Mouse (Mus musculus) limb, embryonic 12.5 days (tissue): ENCODE results near the gene Slc44a1. TPM values are rescaled to one million over a fixed set of nuclear protein-coding genes. Genes with fewer than 3 reads are reported as not detected.

ENCODE experiments used
- ATAC-seq: fragments of 200-750 bp; cut with Nextera tagmentation; 2 replicates; pipeline ENCODE4 v1.8.0; 2017; ENCODE audit warnings: low read depth, moderate TSS enrichment; ENCODE audit not compliant: insufficient number of reproducible peaks, insufficient read depth, low FRiP score, low TSS enrichment
- H3K27ac ChIP-seq: fragments of 300-500 bp; sonication (generic); 2 replicates; pipeline ENCODE4 v1.5.1; 2016; ENCODE audit warnings: mild to moderate bottlenecking, moderate library complexity
- H3K27me3 ChIP-seq: fragments of 300-500 bp; sonication (generic); 2 replicates; pipeline ENCODE4 v1.6.1; 2016; ENCODE audit warnings: mild to moderate bottlenecking, moderate library complexity
- H3K36me3 ChIP-seq: fragments of 300-500 bp; sonication (generic); 2 replicates; pipeline ENCODE4 v1.6.1; 2016; ENCODE audit warnings: mild to moderate bottlenecking, moderate library complexity
- H3K4me1 ChIP-seq: fragments of 300-500 bp; sonication (generic); replicated peaks from 2 replicates; pipeline ENCODE4 v1.6.1; 2016
- H3K4me2 ChIP-seq: fragments of 300-500 bp; sonication (generic); 2 replicates; pipeline ENCODE4 v1.6.1; 2016; ENCODE audit warnings: mild to moderate bottlenecking, moderate library complexity
- H3K4me3 ChIP-seq: fragments of 300-500 bp; sonication (generic); replicated peaks from 2 replicates; pipeline ENCODE4 v1.5.1; 2016; ENCODE audit warnings: mild to moderate bottlenecking
- H3K9ac ChIP-seq: fragments of 300-500 bp; sonication (generic); replicated peaks from 2 replicates; pipeline ENCODE4 v1.6.1; 2016; ENCODE audit warnings: mild to moderate bottlenecking, moderate library complexity
- H3K9me3 ChIP-seq: fragments of 300-500 bp; sonication (generic); 2 replicates; pipeline ENCODE4 v1.6.1; 2016; ENCODE audit warnings: mild to moderate bottlenecking, moderate library complexity
- WGBS: fragments of 180-500 bp; shearing (Covaris S2); methylation state at CpG from one replicate; pipeline ENCODE4 v1.1.7; 2016; 5-methylcytosine and 5-hydroxymethylcytosine counted together
- polyA plus RNA-seq: library from polyadenylated mRNA; unstranded; fragments of >200 nt; fragmentation: Nextera tagmentation; extraction: Ambion mirVana; gene quantifications from 2 replicates; pipeline ENCODE4 v1.2.1, GENCODE M21; 2016

Gene Slc44a1
- polyA plus RNA-seq, 1 experiment from 2014 or later: 34.5 TPM

DNA sequence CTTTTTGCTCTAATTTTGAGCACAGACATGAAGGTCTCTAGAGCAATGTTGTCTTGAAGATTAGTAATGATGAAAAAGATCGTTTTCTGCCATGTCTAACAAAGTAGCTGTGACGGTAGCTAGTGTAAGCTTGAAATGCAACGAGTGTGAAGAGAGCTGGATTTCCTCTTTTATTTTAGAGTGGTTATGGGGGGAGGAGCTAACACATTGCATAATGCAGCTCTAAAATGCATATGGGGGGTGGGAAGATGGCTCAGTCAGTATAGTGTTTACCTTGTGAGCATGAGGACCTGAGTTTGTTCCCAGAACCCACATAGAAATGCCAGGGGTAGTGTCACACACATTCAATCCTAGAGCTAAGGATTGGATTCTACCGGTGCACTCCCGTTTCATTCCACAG, 29.5 kb upstream of the Slc44a1 start:
- Histone ChIP-seq H3K9me3 (no peaks in the 10 kb centered on the region), H3K36me3 (no peaks in the 10 kb centered on the region), H3K9ac (no peak overlapping the region), H3K4me1 (no peaks in the 10 kb centered on the region), H3K27me3 (no peaks in the 10 kb centered on the region), H3K4me3 (no peak overlapping the region), H3K27ac (no peak overlapping the region), H3K4me2 (no peak overlapping the region)
- ATAC-seq: no peak
- WGBS: 88% methylated on average over 5 of the region's 5 CpGs

GRCm38 (mm10) chr4:53411958-53412870, 28.0 kb upstream of the Slc44a1 start:
- no peak for ATAC-seq
- no peak overlapping the region for H3K4me2 ChIP-seq
- H3K27me3 ChIP-seq: no peaks in the 10 kb centered on the region
- H3K9me3 ChIP-seq: no peaks in the 10 kb centered on the region
- no peak overlapping the region for H3K4me3 ChIP-seq
- no peak overlapping the region for H3K27ac ChIP-seq
- H3K4me1 ChIP-seq: no peaks in the 10 kb centered on the region
- 87% methylated on average over 9 of the region's 9 CpGs for WGBS
- H3K36me3 ChIP-seq: no peaks in the 10 kb centered on the region
- no peak overlapping the region for H3K9ac ChIP-seq

- Histone ChIP-seq H3K27me3 (no peaks in the 10 kb centered on the region), H3K4me3 (no peak overlapping the region), H3K27ac (no peak overlapping the region), H3K9me3 (no peaks in the 10 kb centered on the region), H3K36me3 (no peaks in the 10 kb centered on the region), H3K4me1 (no peaks in the 10 kb centered on the region), H3K4me2 (no peak overlapping the region), H3K9ac (no peak overlapping the region)
- ATAC-seq: no peak
- WGBS: 82% methylated on average over 6 of the region's 6 CpGs
Measured at GRCm38 (mm10) chr4:53412991-53413390, 27.2 kb upstream of the Slc44a1 start.

GRCm38 (mm10) chr4:53414031-53414797, 26.0 kb upstream of the Slc44a1 start:
- no peak overlapping the region for H3K9ac ChIP-seq
- no peaks in the 10 kb centered on the region for H3K36me3 ChIP-seq
- no peak overlapping the region for H3K4me2 ChIP-seq
- no peak for ATAC-seq
- no peaks in the 10 kb centered on the region for H3K27me3 ChIP-seq
- no peak overlapping the region for H3K27ac ChIP-seq
- H3K9me3 ChIP-seq: no peaks in the 10 kb centered on the region
- H3K4me3 ChIP-seq: no peak overlapping the region
- WGBS: 80% methylated on average over 9 of the region's 9 CpGs
- no peaks in the 10 kb centered on the region for H3K4me1 ChIP-seq

- no peak overlapping the region for H3K9ac ChIP-seq
- no peak for ATAC-seq
- H3K4me1 ChIP-seq: no peaks in the 10 kb centered on the region
- H3K27me3 ChIP-seq: no peaks in the 10 kb centered on the region
- no peak overlapping the region for H3K27ac ChIP-seq
- H3K4me3 ChIP-seq: no peak overlapping the region
- no peak overlapping the region for H3K4me2 ChIP-seq
- H3K9me3 ChIP-seq: no peaks in the 10 kb centered on the region
- 87% methylated on average over 9 of the region's 10 CpGs for WGBS
- no peaks in the 10 kb centered on the region for H3K36me3 ChIP-seq
Measured at GRCm38 (mm10) chr4:53415873-53416637, 24.2 kb upstream of the Slc44a1 start.

- Histone ChIP-seq H3K4me2 (no peak overlapping the region), H3K27ac (no peak overlapping the region)
- 55% methylated on average over 7 of the region's 7 CpGs for WGBS
Measured at GRCm38 (mm10) chr4:53416928-53417327, 23.3 kb upstream of the Slc44a1 start.

GRCm38 (mm10) chr4:53422799-53423198, 17.4 kb upstream of the Slc44a1 start:
- Histone ChIP-seq H3K27me3 (no peaks in the 10 kb centered on the region), H3K4me2 (no peak overlapping the region), H3K4me1 (no peaks in the 10 kb centered on the region), H3K4me3 (no peak overlapping the region), H3K27ac (no peak overlapping the region), H3K9me3 (peaks cover 6% of the 10 kb centered on the region), H3K36me3 (no peaks in the 10 kb centered on the region), H3K9ac (no peak overlapping the region)
- no peak for ATAC-seq
- WGBS: 63% methylated on average over 2 of the region's 2 CpGs

More at GRCm38 (mm10) chr4:53416928-53417327, 23.3 kb upstream of the Slc44a1 start:
- Histone ChIP-seq H3K4me3 (no peak overlapping the region), H3K4me1 (no peaks in the 10 kb centered on the region), H3K9ac (no peak overlapping the region), H3K9me3 (no peaks in the 10 kb centered on the region), H3K36me3 (no peaks in the 10 kb centered on the region), H3K27me3 (no peaks in the 10 kb centered on the region)
- no peak for ATAC-seq

DNA sequence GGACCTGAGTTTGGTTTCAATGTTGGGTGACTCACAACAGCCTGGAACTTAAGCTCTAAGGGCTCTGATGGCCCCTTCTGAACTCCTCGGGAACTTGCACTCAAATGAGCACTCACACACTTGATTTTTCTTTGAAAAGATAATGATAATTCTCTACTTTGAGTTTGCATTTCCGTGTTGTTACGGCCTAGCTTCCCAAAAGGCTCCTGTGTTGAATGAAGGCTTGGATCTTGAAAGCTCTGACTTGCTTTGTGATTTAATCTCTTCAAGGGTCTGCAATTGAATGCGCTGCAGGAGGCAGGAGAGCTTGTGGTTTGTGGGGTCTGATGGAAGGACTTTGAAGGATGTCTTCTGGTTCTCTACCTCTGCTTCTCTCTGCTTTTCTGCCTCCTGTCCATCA, 13.1 kb upstream of the Slc44a1 start:
- no peaks in the 10 kb centered on the region for H3K27me3 ChIP-seq
- no peak overlapping the region for H3K4me2 ChIP-seq
- peaks cover 6% of the 10 kb centered on the region for H3K9me3 ChIP-seq
- H3K4me3 ChIP-seq: no peak overlapping the region
- H3K4me1 ChIP-seq: no peaks in the 10 kb centered on the region; the same call in 1 of the 2 replicates
- WGBS: 86% methylated on average over 4 of the region's 4 CpGs
- H3K27ac ChIP-seq: no peak overlapping the region
- ATAC-seq: no peak
- no peak overlapping the region for H3K9ac ChIP-seq
- H3K36me3 ChIP-seq: no peaks in the 10 kb centered on the region

DNA sequence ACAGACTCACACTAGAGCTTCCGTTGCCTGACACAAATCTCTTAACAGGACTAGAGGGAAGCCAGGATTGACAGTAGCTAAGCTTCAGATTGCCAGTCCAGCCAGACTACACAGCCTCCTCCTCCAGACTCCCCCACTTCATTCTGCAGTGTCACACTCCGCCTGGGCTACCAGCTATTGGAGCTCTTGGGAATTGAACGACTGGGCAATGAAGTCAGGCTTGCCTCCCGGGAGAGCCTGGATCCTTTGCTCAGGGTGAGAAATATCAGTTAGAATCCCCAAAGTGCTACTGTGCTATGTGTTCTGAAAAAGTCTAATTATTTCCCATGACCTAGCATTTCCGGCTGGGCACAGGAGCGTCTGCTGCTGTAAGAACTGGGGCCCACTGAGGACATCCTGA, 9.7 kb upstream of the Slc44a1 start:
- H3K4me2 ChIP-seq: no peak overlapping the region
- no peaks in the 10 kb centered on the region for H3K9me3 ChIP-seq
- no peaks in the 10 kb centered on the region for H3K27me3 ChIP-seq
- no peak overlapping the region for H3K27ac ChIP-seq
- no peak overlapping the region for H3K4me3 ChIP-seq
- no peaks in the 10 kb centered on the region for H3K36me3 ChIP-seq
- no peak overlapping the region for H3K9ac ChIP-seq
- no peaks in the 10 kb centered on the region; the same call in 1 of the 2 replicates for H3K4me1 ChIP-seq
- 32% methylated on average over 6 of the region's 6 CpGs for WGBS
- no peak for ATAC-seq

DNA sequence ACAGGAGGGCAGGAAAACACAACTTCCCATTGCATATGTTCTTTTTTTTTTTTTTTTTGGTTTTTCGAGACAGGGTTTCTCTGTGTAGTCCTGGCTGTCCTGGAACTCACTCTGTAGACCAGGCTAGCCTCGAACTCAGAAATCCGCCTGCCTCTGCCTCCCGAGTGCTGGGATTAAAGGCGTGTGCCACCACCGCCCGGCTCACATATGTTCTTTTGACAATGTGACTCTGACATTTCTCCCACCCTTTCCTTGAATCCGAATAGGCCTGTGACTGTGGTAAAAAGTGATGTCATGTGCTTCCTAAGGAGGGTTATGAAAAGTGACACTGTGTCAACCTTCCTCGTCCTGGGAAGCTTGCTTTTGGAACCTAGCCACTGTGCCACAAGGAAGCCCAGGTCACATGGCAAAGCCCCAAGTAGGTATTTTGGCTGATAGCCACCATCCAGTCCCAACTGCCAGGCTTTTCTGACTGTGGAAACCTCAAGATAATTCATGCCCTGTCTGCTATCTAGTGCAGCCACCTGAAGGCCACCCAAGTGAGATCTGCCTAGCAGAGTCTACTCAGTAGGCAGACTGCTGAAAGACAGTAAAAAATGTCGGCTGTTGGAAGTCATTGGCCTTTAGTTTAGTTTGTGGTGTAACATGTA, 8.5 kb upstream of the Slc44a1 start:
- Histone ChIP-seq H3K27me3 (no peaks in the 10 kb centered on the region), H3K4me3 (no peak overlapping the region), H3K4me1 (peaks cover under 1% of the 10 kb centered on the region), H3K36me3 (no peaks in the 10 kb centered on the region), H3K27ac (no peak overlapping the region), H3K9ac (no peak overlapping the region), H3K4me2 (no peak overlapping the region), H3K9me3 (no peaks in the 10 kb centered on the region)
- ATAC-seq: no peak
- WGBS: 85% methylated on average over 10 of the region's 10 CpGs
